Mouse (Mus musculus) c-Kit-positive CD71-positive TER-119-positive erythroid progenitor cells, embryonic 14.5 days (primary cell): ENCODE results near the gene Zfand3.

Experiments
- DNase-seq: peaks from one replicate; pipeline ENCODE4 v3.0.0-alpha.2; 2013; ENCODE audit warnings: low spot score

Zfand3 gene

GRCm38 (mm10) chr17:30004203-30005102, at the start of gene Zfand3:
Gene Zfand3 (plus strand): TSS chr17:30004733.
- peak; percentile 92 for DNase-seq

- DNase-seq: no peak
Measured at GRCm38 (mm10) chr17:29955880-29956279, 48.7 kb upstream of the Zfand3 start.

- DNase-seq: no peak
Measured at GRCm38 (mm10) chr17:29963730-29964259, 40.7 kb upstream of the Zfand3 start.

- no peak for DNase-seq
Measured at GRCm38 (mm10) chr17:29965506-29965905, 39.0 kb upstream of the Zfand3 start.

GRCm38 (mm10) chr17:29970037-29970555, 34.4 kb upstream of the Zfand3 start, which contains the start of gene Mdga1:
Gene Mdga1 (minus strand): TSS chr17:29970087.
- DNase-seq: no peak

GRCm38 (mm10) chr17:29971761-29972432, 32.6 kb upstream of the Zfand3 start:
- no peak for DNase-seq

- no peak for DNase-seq
Measured at GRCm38 (mm10) chr17:29973226-29973625, 31.3 kb upstream of the Zfand3 start.

- DNase-seq: peak; percentile 34
Measured at GRCm38 (mm10) chr17:29975731-29976130, 28.8 kb upstream of the Zfand3 start.

GRCm38 (mm10) chr17:29979020-29979419, 25.5 kb upstream of the Zfand3 start:
- DNase-seq: no peak

- DNase-seq: no peak
Measured at GRCm38 (mm10) chr17:29979841-29980240, 24.7 kb upstream of the Zfand3 start.

- no peak for DNase-seq
Measured at GRCm38 (mm10) chr17:29981568-29981967, 23.0 kb upstream of the Zfand3 start.

- DNase-seq: no peak
Measured at GRCm38 (mm10) chr17:29983190-29983589, 21.3 kb upstream of the Zfand3 start.

GRCm38 (mm10) chr17:29984931-29985330, 19.6 kb upstream of the Zfand3 start:
- no peak for DNase-seq

GRCm38 (mm10) chr17:29985534-29985933, 19.0 kb upstream of the Zfand3 start:
- DNase-seq: no peak

GRCm38 (mm10) chr17:29988141-29988540, 16.4 kb upstream of the Zfand3 start:
- DNase-seq: no peak

GRCm38 (mm10) chr17:29989653-29990052, 14.9 kb upstream of the Zfand3 start:
- no peak for DNase-seq

- no peak for DNase-seq
Measured at GRCm38 (mm10) chr17:29990136-29990535, 14.4 kb upstream of the Zfand3 start.

- no peak for DNase-seq
Measured at GRCm38 (mm10) chr17:29990845-29991244, 13.7 kb upstream of the Zfand3 start.

GRCm38 (mm10) chr17:29993488-29993887, 11.0 kb upstream of the Zfand3 start:
- DNase-seq: no peak

- no peak for DNase-seq
Measured at GRCm38 (mm10) chr17:29994011-29994410, 10.5 kb upstream of the Zfand3 start.

- no peak for DNase-seq
Measured at GRCm38 (mm10) chr17:29994459-29994858, 10.1 kb upstream of the Zfand3 start.

GRCm38 (mm10) chr17:29995986-29996385, 8.5 kb upstream of the Zfand3 start:
- DNase-seq: no peak

GRCm38 (mm10) chr17:29997726-29998125, 6.8 kb upstream of the Zfand3 start:
- DNase-seq: no peak
